Mouse (Mus musculus) neural tube, embryonic 15.5 days (tissue): ENCODE measurements around the gene Islr. TPM values are rescaled to one million over a fixed set of nuclear protein-coding genes. Genes with fewer than 3 reads are reported as not detected.

Source experiments
- ATAC-seq: fragments of 200-750 bp; cut with Nextera tagmentation; 2 replicates; pipeline ENCODE4 v1.8.0; 2017; ENCODE audit warnings: mild to moderate bottlenecking, moderate TSS enrichment, moderate library complexity; ENCODE audit not compliant: low FRiP score
- H3K27ac ChIP-seq: fragments of 300-500 bp; sonication (generic); replicated peaks from 2 replicates; pipeline ENCODE4 v1.5.1; 2015; ENCODE audit warnings: mild to moderate bottlenecking, inconsistent platforms
- H3K27me3 ChIP-seq: fragments of 300-500 bp; sonication (generic); replicated peaks from 2 replicates; pipeline ENCODE4 v1.6.1; 2015; ENCODE audit warnings: inconsistent platforms
- H3K36me3 ChIP-seq: fragments of 300-500 bp; sonication (generic); 2 replicates; pipeline ENCODE4 v1.6.1; 2015; ENCODE audit warnings: inconsistent platforms
- H3K4me1 ChIP-seq: fragments of 300-500 bp; sonication (generic); 2 replicates; pipeline ENCODE4 v1.6.1; 2015; ENCODE audit warnings: inconsistent platforms
- H3K4me2 ChIP-seq: fragments of 300-500 bp; sonication (generic); 2 replicates; pipeline ENCODE4 v1.6.1; 2015; ENCODE audit warnings: inconsistent platforms, mild to moderate bottlenecking, moderate library complexity
- H3K4me3 ChIP-seq: fragments of 300-500 bp; sonication (generic); replicated peaks from 2 replicates; pipeline ENCODE4 v1.5.1; 2015; ENCODE audit warnings: mild to moderate bottlenecking, inconsistent platforms
- H3K9ac ChIP-seq: fragments of 300-500 bp; sonication (generic); replicated peaks from 2 replicates; pipeline ENCODE4 v1.6.1; 2015; ENCODE audit warnings: mild to moderate bottlenecking, inconsistent platforms
- H3K9me3 ChIP-seq: fragments of 300-500 bp; sonication (generic); replicated peaks from 2 replicates; pipeline ENCODE4 v1.6.1; 2016; ENCODE audit warnings: inconsistent platforms
- WGBS: fragments of 180-500 bp; shearing (Covaris S2); methylation state at CpG from one replicate; pipeline ENCODE4 v1.1.7; 2015; ENCODE audit warnings: mixed read lengths; 5-methylcytosine and 5-hydroxymethylcytosine counted together
- microRNA-seq: library from miRNA; unstranded; fragments of <30 nt; microRNA quantifications from one replicate; pipeline ENCODE4, GENCODE M21; 2017
- polyA plus RNA-seq: library from polyadenylated mRNA; unstranded; fragments of >200 nt; fragmentation: Nextera tagmentation; extraction: Ambion mirVana; gene quantifications from 2 replicates; pipeline ENCODE4 v1.2.1, GENCODE M21; 2015

The Islr gene
- polyA plus RNA-seq, 1 experiment from 2014 or later: 52.3 TPM

DNA sequence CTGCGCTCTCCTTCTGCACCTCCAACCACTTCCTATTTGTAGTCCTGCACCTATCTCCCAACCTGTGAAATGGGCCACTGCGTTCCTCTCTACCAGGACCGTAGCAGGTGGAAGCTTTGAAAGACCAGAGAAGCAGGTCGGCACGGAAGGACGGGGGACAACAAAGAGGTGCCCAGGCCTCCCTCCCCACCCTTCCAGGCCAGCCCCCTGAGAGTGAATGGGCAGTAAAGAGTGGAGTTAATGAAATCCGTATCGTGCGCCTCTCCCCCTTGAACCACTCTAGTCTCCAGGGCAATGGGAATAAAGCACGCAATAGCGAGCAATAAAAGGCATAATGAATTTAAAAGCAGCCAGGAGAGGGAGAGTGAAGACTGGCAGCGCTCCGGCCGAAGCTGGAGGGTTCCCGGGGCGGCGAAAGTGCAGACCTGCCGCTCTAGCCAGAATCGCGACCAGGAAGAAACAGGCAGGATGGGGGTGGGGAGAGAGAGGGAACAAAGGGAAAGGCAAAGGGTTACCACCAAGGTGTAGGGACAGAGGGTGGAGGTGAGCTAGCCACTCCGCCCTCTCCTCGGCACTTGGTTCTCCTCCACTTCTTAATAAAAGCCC is 90.7 kb downstream of the Islr start:
- H3K4me1 ChIP-seq: peaks cover 59% of the 10 kb centered on the region
- H3K27me3 ChIP-seq: peaks cover 12% of the 10 kb centered on the region
- H3K36me3 ChIP-seq: no peaks in the 10 kb centered on the region
- peak overlapping the region; percentile 34 for H3K9ac ChIP-seq
- peak; percentile 29; the same call in 1 of the 2 replicates for ATAC-seq
- peak overlapping the region; percentile 85 for H3K27ac ChIP-seq
- H3K9me3 ChIP-seq: no peaks in the 10 kb centered on the region
- H3K4me3 ChIP-seq: peak overlapping the region; percentile 14
- H3K4me2 ChIP-seq: peak overlapping the region; percentile 50
- WGBS: 2% methylated on average over 22 of the region's 22 CpGs

GRCm38 (mm10) chr9:58112866-58113278 is 91.2 kb downstream of the Islr start:
- no peak overlapping the region for H3K4me3 ChIP-seq
- H3K36me3 ChIP-seq: no peaks in the 10 kb centered on the region
- no peaks in the 10 kb centered on the region for H3K9me3 ChIP-seq
- H3K9ac ChIP-seq: no peak overlapping the region
- peak overlapping the region; percentile 50 for H3K4me2 ChIP-seq
- H3K27me3 ChIP-seq: peaks cover 12% of the 10 kb centered on the region
- peaks cover 59% of the 10 kb centered on the region for H3K4me1 ChIP-seq
- ATAC-seq: peak; percentile 58; the same call in 1 of the 2 replicates
- WGBS: 2% methylated on average over 6 of the region's 6 CpGs
- peak overlapping the region; percentile 85 for H3K27ac ChIP-seq

GRCm38 (mm10) chr9:58112321-58112751 is 91.8 kb downstream of the Islr start:
- ATAC-seq: peak; percentile 49
- Histone ChIP-seq H3K27ac (peak overlapping the region; percentile 85), H3K4me3 (no peak overlapping the region), H3K27me3 (peaks cover 8% of the 10 kb centered on the region), H3K9me3 (no peaks in the 10 kb centered on the region), H3K36me3 (no peaks in the 10 kb centered on the region), H3K4me2 (peak overlapping the region; percentile 50; the same call in 1 of the 2 replicates), H3K4me1 (peaks cover 65% of the 10 kb centered on the region), H3K9ac (no peak overlapping the region)
- WGBS: 12% methylated on average over 6 of the region's 6 CpGs

- ATAC-seq: no peak
- peaks cover 3% of the 10 kb centered on the region; the same call in 1 of the 2 replicates for H3K27me3 ChIP-seq
- no peak overlapping the region for H3K4me2 ChIP-seq
- no peaks in the 10 kb centered on the region for H3K36me3 ChIP-seq
- no peak overlapping the region for H3K9ac ChIP-seq
- H3K9me3 ChIP-seq: no peaks in the 10 kb centered on the region
- H3K27ac ChIP-seq: peak overlapping the region; percentile 85
- WGBS: 36% methylated on average over 6 of the region's 6 CpGs
- peaks cover 65% of the 10 kb centered on the region for H3K4me1 ChIP-seq
- no peak overlapping the region for H3K4me3 ChIP-seq
Observed at GRCm38 (mm10) chr9:58111431-58111830, 92.7 kb downstream of the Islr start.

DNA sequence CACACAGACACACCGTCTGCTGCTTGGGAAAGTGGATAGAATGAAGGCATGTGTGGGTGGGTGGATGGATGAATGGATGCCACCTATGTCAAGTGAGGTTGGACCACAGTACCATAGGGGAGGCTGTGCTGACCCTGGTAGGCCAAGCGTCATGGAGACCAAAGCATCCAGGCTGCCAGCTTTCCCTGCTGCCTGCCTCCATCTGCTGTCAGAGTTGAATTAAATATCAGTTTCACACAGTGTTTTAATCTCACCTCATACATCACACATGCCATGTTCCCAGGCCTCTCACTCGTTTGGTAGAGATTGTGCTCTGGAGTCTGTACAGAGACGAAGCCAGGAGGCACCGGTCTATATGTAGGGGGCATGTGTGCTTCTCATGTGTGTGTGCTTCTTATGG is 93.3 kb downstream of the Islr start:
- no peak overlapping the region for H3K4me2 ChIP-seq
- H3K36me3 ChIP-seq: no peaks in the 10 kb centered on the region
- no peaks in the 10 kb centered on the region; the same call in 1 of the 2 replicates for H3K27me3 ChIP-seq
- H3K27ac ChIP-seq: peak overlapping the region; percentile 60
- H3K9me3 ChIP-seq: no peaks in the 10 kb centered on the region
- H3K4me1 ChIP-seq: peaks cover 65% of the 10 kb centered on the region
- WGBS: 60% methylated on average over 5 of the region's 5 CpGs
- no peak for ATAC-seq
- H3K9ac ChIP-seq: no peak overlapping the region
- no peak overlapping the region for H3K4me3 ChIP-seq

DNA sequence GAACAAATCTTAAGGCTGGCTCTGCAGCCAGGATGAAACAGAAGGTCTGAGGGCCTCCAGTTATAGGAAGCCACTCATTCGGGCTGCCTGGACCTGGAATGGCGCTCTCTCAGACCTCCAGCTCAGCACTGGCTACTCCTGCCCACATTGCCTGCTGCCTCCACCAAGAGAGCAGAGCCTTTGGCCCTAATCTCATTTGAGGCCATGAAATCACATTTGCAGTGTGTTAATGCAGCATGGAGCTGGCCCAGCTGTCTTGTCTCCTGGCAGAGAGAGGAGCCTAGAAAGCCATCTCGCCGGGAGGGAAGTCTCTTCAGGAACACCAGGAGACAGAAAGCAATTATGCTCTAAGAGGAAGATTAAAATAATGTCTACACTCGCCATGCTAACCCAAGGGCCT is 96.6 kb downstream of the Islr start:
- Histone ChIP-seq H3K4me3 (no peak overlapping the region), H3K9me3 (no peaks in the 10 kb centered on the region), H3K27me3 (peaks cover 3% of the 10 kb centered on the region; the same call in 1 of the 2 replicates), H3K4me1 (peaks cover 35% of the 10 kb centered on the region), H3K36me3 (no peaks in the 10 kb centered on the region), H3K4me2 (no peak overlapping the region), H3K27ac (no peak overlapping the region), H3K9ac (0 out of 2 replicates have a peak overlapping the region, but pooled peaks have one; percentile 10)
- WGBS: 45% methylated on average over 5 of the region's 5 CpGs
- no peak for ATAC-seq

Small RNA genes lying within 50 kb of the gene (microRNA-seq; reads per million reads assigned to microRNA genes)
- not detected for gene Mir6385

Other genes with a start within 250 kb of the Islr start
- 1.9 and 4.9 TPM in 2 replicates for gene Cyp11a1, start 197.9 kb downstream of the Islr start, polyA plus RNA-seq
- gene Stra6, start 140.5 kb downstream of the Islr start, polyA plus RNA-seq: 20.6 and 21.5 TPM in 2 replicates
- 0.13 and 0.15 TPM in 2 replicates for gene Ccdc33, start 85.5 kb downstream of the Islr start, polyA plus RNA-seq
- 8.5 and 11.5 TPM in 2 replicates for gene Islr2, start within 50 bp of the Islr start, polyA plus RNA-seq
- gene Pml, start 45.5 kb upstream of the Islr start, polyA plus RNA-seq: 3.9 and 8.6 TPM in 2 replicates
- 121 and 136 TPM in 2 replicates for gene Stoml1, start 48.9 kb upstream of the Islr start, polyA plus RNA-seq
- 10.2 and 12.1 TPM in 2 replicates for gene Loxl1, start 108.9 kb upstream of the Islr start, polyA plus RNA-seq
- gene Tbc1d21, start 166.1 kb upstream of the Islr start, polyA plus RNA-seq: not detected in 2 replicates